Mouse (Mus musculus) heart, adult 2 months (tissue): Measurements from ENCODE around the gene Daam2.

Source experiments
- CTCF ChIP-seq: fragments of 200-600 bp; IDR thresholded peaks from 2 replicates; pipeline ENCODE4 v1.8.1; 2022; ENCODE audit warnings: antibody characterized with exemption, mild to moderate bottlenecking, moderate library complexity
- POLR2A ChIP-seq: fragments of 200-500 bp; IDR thresholded peaks from 2 replicates; pipeline ENCODE4 v1.6.1; 2011; ENCODE audit warnings: mild to moderate bottlenecking, low read depth, low read length, control low read depth; ENCODE audit not compliant: insufficient read depth

DNA sequence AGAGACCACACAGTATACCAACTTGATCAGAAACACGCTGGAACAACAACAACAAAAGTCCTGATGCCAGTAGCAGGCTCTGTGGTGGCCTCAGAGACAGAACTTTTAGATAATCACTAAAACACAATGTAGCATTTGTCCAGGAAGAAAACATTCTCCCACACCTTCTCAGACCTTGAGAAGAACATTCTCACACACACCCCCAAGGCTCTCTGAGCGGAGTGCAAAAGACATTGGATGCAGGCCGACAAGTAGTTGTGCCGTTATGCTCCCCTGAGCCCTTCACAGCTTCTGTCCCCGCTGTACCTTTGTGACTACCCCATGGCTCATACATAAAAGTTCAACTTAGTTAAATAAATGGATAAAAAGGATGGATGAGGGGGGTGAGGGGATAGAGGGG is 37.6 kb downstream of the Daam2 start:
- TF ChIP-seq POLR2A, result no peak
- TF ChIP-seq CTCF, result no peak
